Mouse (Mus musculus) midbrain, postnatal 0 days (tissue): ENCODE results near the gene Ccdc92. TPM values are rescaled to one million over a fixed set of nuclear protein-coding genes. Genes with fewer than 3 reads are reported as not detected.

Experiments
- ATAC-seq: fragments of 200-750 bp; cut with Nextera tagmentation; 2 replicates; pipeline ENCODE4 v1.8.0; 2017; ENCODE audit warnings: moderate number of reproducible peaks, mild to moderate bottlenecking, moderate TSS enrichment, moderate library complexity; ENCODE audit not compliant: low FRiP score
- DNase-seq: peaks from one replicate; pipeline ENCODE4 v3.0.0-alpha.2; 2015; ENCODE audit warnings: low spot score
- H3K27ac ChIP-seq: fragments of 300-500 bp; sonication (generic); 2 replicates; pipeline ENCODE4 v1.5.1; 2014; ENCODE audit warnings: low read depth, mild to moderate bottlenecking, low read length, mixed read lengths
- H3K27me3 ChIP-seq: fragments of 300-500 bp; sonication (generic); 2 replicates; pipeline ENCODE4 v1.6.1; 2014; ENCODE audit warnings: low read length, control low read depth, mixed read lengths; ENCODE audit not compliant: insufficient read depth
- H3K36me3 ChIP-seq: fragments of 300-500 bp; sonication (generic); 2 replicates; pipeline ENCODE4 v1.6.1; 2014; ENCODE audit warnings: low read length, control low read depth, mixed read lengths; ENCODE audit not compliant: insufficient read depth
- H3K4me1 ChIP-seq: fragments of 300-500 bp; sonication (generic); 2 replicates; pipeline ENCODE4 v1.6.1; 2014; ENCODE audit warnings: mild to moderate bottlenecking, control low read depth, antibody characterized with exemption, low read length, mixed read lengths; ENCODE audit not compliant: insufficient read depth
- H3K4me2 ChIP-seq: fragments of 300-500 bp; sonication (generic); 2 replicates; pipeline ENCODE4 v1.6.1; 2014; ENCODE audit warnings: low read depth, mild to moderate bottlenecking, low read length, mixed read lengths; ENCODE audit not compliant: poor library complexity, severe bottlenecking
- H3K4me3 ChIP-seq: fragments of 300-500 bp; sonication (generic); 2 replicates; pipeline ENCODE4 v1.5.1; 2014; ENCODE audit warnings: low read depth, mild to moderate bottlenecking, low read length, moderate library complexity
- H3K9ac ChIP-seq: fragments of 300-500 bp; sonication (generic); replicated peaks from 2 replicates; pipeline ENCODE4 v1.6.1; 2014; ENCODE audit warnings: mild to moderate bottlenecking, low read length, moderate library complexity, mixed read lengths; ENCODE audit not compliant: poor library complexity, severe bottlenecking
- H3K9me3 ChIP-seq: fragments of 300-500 bp; sonication (generic); 2 replicates; pipeline ENCODE4 v1.6.1; 2016; ENCODE audit warnings: low read length, control low read depth
- CTCF ChIP-seq: IDR thresholded peaks from 2 replicates; pipeline ENCODE4 v1.5.1; 2016; ENCODE audit warnings: antibody characterized with exemption, mild to moderate bottlenecking
- WGBS: fragments of 180-500 bp; shearing (Covaris S2); extraction: QIAGEN DNeasy Blood & Tissue Kit; methylation state at CpG from one replicate; pipeline ENCODE4 v1.1.7; 2014; 5-methylcytosine and 5-hydroxymethylcytosine counted together
- polyA plus RNA-seq: library from polyadenylated mRNA; unstranded; fragments of >200 nt; fragmentation: Nextera tagmentation; extraction: Ambion mirVana; gene quantifications from 2 replicates; pipeline ENCODE4 v1.2.1, GENCODE M21; 2015
- total RNA-seq: library from RNA; depleted of rRNA; stranded (reverse); fragments of >200 nt; gene quantifications from 2 replicates; pipeline ENCODE4 v1.2.3, GENCODE M21; 2014

The Ccdc92 gene
- total and polyA plus RNA-seq, 2 experiments from 2014 or later: 39.9 to 57.8 TPM

- H3K36me3 ChIP-seq: no peaks in the 10 kb centered on the region
- H3K27ac ChIP-seq: no peak overlapping the region
- no peak overlapping the region for H3K9ac ChIP-seq
- ATAC-seq (no peak), DNase-seq (no peak)
- no peak overlapping the region for H3K4me3 ChIP-seq
- WGBS: 67% methylated on average over 19 of the region's 19 CpGs
- no peak overlapping the region for H3K4me2 ChIP-seq
- peak; percentile 39; the same call in 1 of the 2 replicates for TF ChIP-seq CTCF
- H3K9me3 ChIP-seq: no peaks in the 10 kb centered on the region
- no peaks in the 10 kb centered on the region for H3K27me3 ChIP-seq
- H3K4me1 ChIP-seq: 0 out of 2 replicates have a peak, but pooled peaks cover 4% of the 10 kb centered on the region
These were observed 38.7 kb upstream of the Ccdc92 start for GRCm38 (mm10) chr5:124900738-124901490.

- DNase-seq (peak; percentile 86), ATAC-seq (peak; percentile 41; the same call in 1 of the 2 replicates)
- Histone ChIP-seq H3K9ac (no peak overlapping the region), H3K4me1 (0 out of 2 replicates have a peak, but pooled peaks cover 4% of the 10 kb centered on the region), H3K27ac (peak overlapping the region; percentile 43; the same call in 1 of the 2 replicates), H3K4me2 (peak overlapping the region; percentile 40), H3K4me3 (no peak overlapping the region), H3K27me3 (no peaks in the 10 kb centered on the region), H3K36me3 (no peaks in the 10 kb centered on the region), H3K9me3 (no peaks in the 10 kb centered on the region)
- 27% methylated on average over 20 of the region's 20 CpGs for WGBS
- TF ChIP-seq CTCF: peak; percentile 100
These were observed 37.9 kb upstream of the Ccdc92 start for GRCm38 (mm10) chr5:124899945-124900631.

GRCm38 (mm10) chr5:124896135-124896534 lies 33.9 kb upstream of the Ccdc92 start:
- no peak for TF ChIP-seq CTCF
- H3K27ac ChIP-seq: no peak overlapping the region
- no peak overlapping the region for H3K9ac ChIP-seq
- no peaks in the 10 kb centered on the region for H3K27me3 ChIP-seq
- H3K9me3 ChIP-seq: no peaks in the 10 kb centered on the region
- H3K4me3 ChIP-seq: no peak overlapping the region
- ATAC-seq: no peak
- 43% methylated on average over 8 of the region's 8 CpGs for WGBS
- no peak for DNase-seq
- no peaks in the 10 kb centered on the region for H3K36me3 ChIP-seq
- H3K4me1 ChIP-seq: 0 out of 2 replicates have a peak, but pooled peaks cover 4% of the 10 kb centered on the region
- H3K4me2 ChIP-seq: no peak overlapping the region

- no peaks in the 10 kb centered on the region for H3K27me3 ChIP-seq
- TF ChIP-seq CTCF: no peak
- H3K9me3 ChIP-seq: no peaks in the 10 kb centered on the region
- H3K36me3 ChIP-seq: peaks cover 16% of the 10 kb centered on the region; the same call in 1 of the 2 replicates
- WGBS: 61% methylated on average over 3 of the region's 3 CpGs
- no peak overlapping the region for H3K27ac ChIP-seq
- H3K4me3 ChIP-seq: no peak overlapping the region
- no peak for ATAC-seq
- H3K4me1 ChIP-seq: no peaks in the 10 kb centered on the region
- no peak overlapping the region for H3K4me2 ChIP-seq
- DNase-seq: no peak
- no peak overlapping the region for H3K9ac ChIP-seq
These were observed 29.7 kb upstream of the Ccdc92 start for GRCm38 (mm10) chr5:124891921-124892370.

- Histone ChIP-seq H3K4me3 (no peak overlapping the region), H3K27me3 (no peaks in the 10 kb centered on the region), H3K9ac (no peak overlapping the region), H3K4me1 (no peaks in the 10 kb centered on the region), H3K27ac (no peak overlapping the region), H3K36me3 (peaks cover 41% of the 10 kb centered on the region), H3K4me2 (no peak overlapping the region), H3K9me3 (no peaks in the 10 kb centered on the region)
- ATAC-seq (no peak), DNase-seq (no peak)
- TF ChIP-seq CTCF: no peak
- 97% methylated on average over 8 of the region's 8 CpGs for WGBS
These were observed 26.4 kb upstream of the Ccdc92 start for GRCm38 (mm10) chr5:124888661-124889060.

GRCm38 (mm10) chr5:124883877-124884276 lies 21.7 kb upstream of the Ccdc92 start:
- Histone ChIP-seq H3K9me3 (no peaks in the 10 kb centered on the region), H3K4me1 (no peaks in the 10 kb centered on the region), H3K36me3 (peaks cover 35% of the 10 kb centered on the region), H3K27me3 (no peaks in the 10 kb centered on the region), H3K9ac (no peak overlapping the region), H3K4me2 (no peak overlapping the region), H3K27ac (no peak overlapping the region), H3K4me3 (no peak overlapping the region)
- no peak for TF ChIP-seq CTCF
- ATAC-seq (no peak), DNase-seq (peak; percentile 56)
- 83% methylated on average over 6 of the region's 6 CpGs for WGBS
